18 mouse cellular contexts compared by ENCODE assay signal in genomic region chr14:104298312-104298711, GRCm38 (mm10).
DNase-seq lines count a peak whose midpoint lies in the region; ATAC-seq and TF ChIP-seq lines count a peak whose summit lies in the region.
"Had no signal": no experiment of that assay in that cellular context is flagged by ENCODE, and none has a peak within 500 bp of the region (broad histone marks: within the 10 kb centered on the region; RNA-seq: fewer than 3 reads in every experiment).

No protein-coding gene starts in this region.

- no peak for TF ChIP-seq POLR2A in brain, embryonic 14.5 days (IDR thresholded peaks at IDR 0.05; ENCODE audit: borderline replicate concordance, extremely low read depth, insufficient read depth, insufficient read length, poor library complexity, severe bottlenecking)

- WGBS in embryonic facial prominence, embryonic 12.5 days: 31% methylated on average over 4 of the region's 4 CpGs
- WGBS in hindbrain, embryonic 11.5 days: 34% methylated on average over 4 of the region's 4 CpGs
- 15% methylated on average over 4 of the region's 4 CpGs for WGBS in midbrain, embryonic 12.5 days

- H3K4me2 ChIP-seq in embryonic facial prominence, embryonic 12.5 days (replicated peaks): no peak overlapping the region
- no peak overlapping the region for H3K4me2 ChIP-seq in hindbrain, embryonic 11.5 days (replicated peaks; ENCODE audit: low read depth, low read length)
- no peak overlapping the region for H3K4me2 ChIP-seq in midbrain, embryonic 12.5 days (replicated peaks)
- H3K4me2 ChIP-seq: heart, embryonic 13.5 days; liver, embryonic 15.5 days had no signal

- ATAC-seq in embryonic facial prominence, embryonic 12.5 days (ENCODE audit: insufficient number of reproducible peaks, insufficient read depth, low FRiP score, low TSS enrichment): peak; percentile 69; the same call in 1 of the 2 replicates
- ATAC-seq in hindbrain, embryonic 11.5 days (ENCODE audit: low FRiP score): peak; percentile 81
- peak; percentile 84 for ATAC-seq in midbrain, embryonic 12.5 days (ENCODE audit: low FRiP score, low read depth)
- no peak for ATAC-seq in monocyte, adult 5-6 weeks (replicated peaks; ENCODE audit: insufficient number of reproducible peaks, low FRiP score, low TSS enrichment, poor library complexity, severe bottlenecking)
- ATAC-seq: CD4-positive, CD25-positive, alpha-beta regulatory T cell, adult 4 months had no signal

- no peak for TF ChIP-seq CTCF in brain, embryonic 14.5 days (IDR thresholded peaks at IDR 0.05; ENCODE audit: borderline replicate concordance, extremely low read depth, insufficient read depth, insufficient read length)

- H3K4me1 ChIP-seq in embryonic facial prominence, embryonic 12.5 days: no peaks in the 10 kb centered on the region
- no peaks in the 10 kb centered on the region for H3K4me1 ChIP-seq in hindbrain, embryonic 11.5 days (replicated peaks; ENCODE audit: control insufficient read depth, insufficient read depth, low read length)
- peaks cover 22% of the 10 kb centered on the region for H3K4me1 ChIP-seq in midbrain, embryonic 12.5 days
- H3K4me1 ChIP-seq: heart, embryonic 13.5 days; liver, embryonic 15.5 days; megakaryocyte, embryonic 14.5 days had no signal

- H3K9ac ChIP-seq in embryonic facial prominence, embryonic 12.5 days: no peak overlapping the region
- H3K9ac ChIP-seq in hindbrain, embryonic 11.5 days (ENCODE audit: low read depth, low read length): no peak overlapping the region
- no peak overlapping the region for H3K9ac ChIP-seq in midbrain, embryonic 12.5 days (replicated peaks)
- H3K9ac ChIP-seq: heart, embryonic 13.5 days; liver, embryonic 15.5 days had no signal

- DNase-seq in brain, embryonic 14.5 days (ENCODE audit: low read depth): peak; percentile 84
- DNase-seq in hindbrain, embryonic 11.5 days (ENCODE audit: low spot score): peak; percentile 28
- no peak for DNase-seq in cerebellum, adult 18-20 months
- no peak for DNase-seq in right cerebral cortex, adult 18-20 months
- DNase-seq: adrenal gland, postnatal 10 days; cerebellum, postnatal 10 days; kidney, adult 11 months; kidney, postnatal 25 days; left cerebral cortex, postnatal 4 days; lung, postnatal 10 days; thymus, postnatal 25 days had no signal

- no peak overlapping the region for H3K27ac ChIP-seq in embryonic facial prominence, embryonic 12.5 days
- H3K27ac ChIP-seq in hindbrain, embryonic 11.5 days (ENCODE audit: low read depth, low read length): no peak overlapping the region
- 0 out of 2 replicates have a peak overlapping the region, but pooled peaks have one; percentile 36 for H3K27ac ChIP-seq in midbrain, embryonic 12.5 days (replicated peaks)
- H3K27ac ChIP-seq: heart, embryonic 13.5 days; liver, embryonic 15.5 days had no signal

- H3K27me3 ChIP-seq in embryonic facial prominence, embryonic 12.5 days: no peaks in the 10 kb centered on the region
- no peaks in the 10 kb centered on the region for H3K27me3 ChIP-seq in hindbrain, embryonic 11.5 days (ENCODE audit: control insufficient read depth, insufficient read depth, low read length)
- H3K27me3 ChIP-seq in midbrain, embryonic 12.5 days: no peaks in the 10 kb centered on the region; the same call in 1 of the 2 replicates
- H3K27me3 ChIP-seq: heart, embryonic 13.5 days; liver, embryonic 15.5 days; megakaryocyte, embryonic 14.5 days had no signal

- no peaks in the 10 kb centered on the region for H3K36me3 ChIP-seq in embryonic facial prominence, embryonic 12.5 days
- no peaks in the 10 kb centered on the region for H3K36me3 ChIP-seq in hindbrain, embryonic 11.5 days (ENCODE audit: control insufficient read depth, insufficient read depth, low read length)
- H3K36me3 ChIP-seq in midbrain, embryonic 12.5 days: no peaks in the 10 kb centered on the region
- H3K36me3 ChIP-seq: heart, embryonic 13.5 days; liver, embryonic 15.5 days had no signal

- no peak overlapping the region for H3K4me3 ChIP-seq in embryonic facial prominence, embryonic 12.5 days
- H3K4me3 ChIP-seq in hindbrain, embryonic 11.5 days (ENCODE audit: low read depth, low read length): no peak overlapping the region
- H3K4me3 ChIP-seq in midbrain, embryonic 12.5 days: no peak overlapping the region
- H3K4me3 ChIP-seq: heart, embryonic 13.5 days; liver, embryonic 15.5 days; megakaryocyte, embryonic 14.5 days had no signal

- no peaks in the 10 kb centered on the region for H3K9me3 ChIP-seq in embryonic facial prominence, embryonic 12.5 days
- no peaks in the 10 kb centered on the region for H3K9me3 ChIP-seq in hindbrain, embryonic 11.5 days (ENCODE audit: control insufficient read depth, low read length)
- no peaks in the 10 kb centered on the region for H3K9me3 ChIP-seq in midbrain, embryonic 12.5 days
- H3K9me3 ChIP-seq: heart, embryonic 13.5 days; liver, embryonic 15.5 days had no signal

Comparison
In these comparisons a context has a peak if more than half of its experiments do, and no peak if none do; other contexts are left out.
1. DNase-seq: peak in brain, embryonic 14.5 days (single experiment) and hindbrain, embryonic 11.5 days (single experiment); none in cerebellum, adult 18-20 months (0 of 2) and right cerebral cortex, adult 18-20 months (single experiment).